33 mouse cellular contexts compared by ENCODE assay signal in the genomic region with DNA sequence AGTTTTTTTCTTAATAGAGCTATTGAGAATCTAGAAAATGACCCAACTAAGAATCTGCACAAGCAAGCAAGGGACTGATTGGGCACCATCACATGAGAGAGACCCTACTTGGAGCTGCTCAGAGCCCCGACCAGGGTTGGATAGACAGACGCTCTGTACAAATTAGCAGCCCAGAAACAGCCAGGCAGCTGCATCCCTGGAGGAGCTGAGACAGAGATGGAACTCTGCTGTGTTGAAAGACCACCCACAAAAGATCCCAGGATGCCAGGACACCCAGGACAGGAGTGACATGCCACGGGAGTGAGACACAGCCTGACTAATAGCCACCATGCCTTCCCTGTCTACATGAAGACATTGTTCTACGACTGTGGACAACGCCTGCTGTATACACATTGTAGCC.
"Had no signal": no experiment of that assay in that cellular context is flagged by ENCODE, and none has a peak within 500 bp of the region (broad histone marks: within the 10 kb centered on the region; RNA-seq: fewer than 3 reads in every experiment).

No protein-coding gene starts in this region.

- DNase-seq: heart, postnatal 10 days; heart, postnatal 14 days; heart, postnatal 4 days; kidney, adult 11 months; kidney, adult 18-20 months; kidney, adult 2 months; kidney, adult 8-10 months; kidney, adult 9 months; kidney, postnatal 10 days; kidney, postnatal 14 days; kidney, postnatal 25 days; kidney, postnatal 36 days; kidney, postnatal 4 days; layer of hippocampus, adult 9-11 months; layer of hippocampus, postnatal 36 days had no signal

- H3K4me3 ChIP-seq: heart, embryonic 13.5 days; heart, embryonic 15.5 days; hindbrain, embryonic 10.5 days; hindbrain, embryonic 12.5 days; hindbrain, embryonic 13.5 days; hindbrain, embryonic 15.5 days; intestine, embryonic 15.5 days; kidney, embryonic 15.5 days; layer of hippocampus, adult 2 months; left cerebral cortex, adult 2 months had no signal

- H3K27me3 ChIP-seq: heart, embryonic 13.5 days; heart, embryonic 15.5 days; hindbrain, embryonic 15.5 days; intestine, embryonic 15.5 days; kidney, embryonic 15.5 days had no signal

- H3K4me2 ChIP-seq: heart, embryonic 11.5 days; heart, embryonic 13.5 days; heart, embryonic 15.5 days; hindbrain, embryonic 12.5 days; hindbrain, embryonic 13.5 days; hindbrain, embryonic 14.5 days; hindbrain, embryonic 15.5 days; intestine, embryonic 15.5 days; kidney, embryonic 15.5 days had no signal

- H3K27ac ChIP-seq: heart, embryonic 13.5 days; heart, embryonic 15.5 days; hindbrain, embryonic 10.5 days; hindbrain, embryonic 12.5 days; hindbrain, embryonic 13.5 days; hindbrain, embryonic 14.5 days; hindbrain, embryonic 15.5 days; hindbrain, postnatal 0 days; intestine, embryonic 15.5 days; kidney, embryonic 15.5 days; kidney, postnatal 0 days; layer of hippocampus, adult 2 months; left cerebral cortex, adult 2 months had no signal

- ATAC-seq: hindbrain, embryonic 16.5 days; hindbrain, postnatal 0 days; inflammation-experienced regulatory T-cells, adult 6 months; intestine, embryonic 15.5 days; intestine, embryonic 16.5 days; intestine, postnatal 0 days had no signal

- H3K9me3 ChIP-seq: heart, embryonic 13.5 days; heart, embryonic 15.5 days; hindbrain, embryonic 10.5 days; hindbrain, embryonic 12.5 days; hindbrain, embryonic 13.5 days; hindbrain, embryonic 15.5 days; intestine, embryonic 15.5 days; kidney, embryonic 15.5 days had no signal

- H3K4me1 ChIP-seq: heart, embryonic 13.5 days; heart, embryonic 15.5 days; hindbrain, embryonic 10.5 days; hindbrain, embryonic 12.5 days; hindbrain, embryonic 13.5 days; hindbrain, embryonic 15.5 days; intestine, embryonic 15.5 days; kidney, embryonic 15.5 days had no signal

- H3K9ac ChIP-seq: heart, embryonic 13.5 days; heart, embryonic 15.5 days; hindbrain, embryonic 12.5 days; hindbrain, embryonic 13.5 days; hindbrain, embryonic 14.5 days; hindbrain, embryonic 15.5 days; intestine, embryonic 15.5 days; kidney, embryonic 15.5 days had no signal

- H3K36me3 ChIP-seq: heart, embryonic 13.5 days; heart, embryonic 15.5 days; hindbrain, embryonic 10.5 days; hindbrain, embryonic 12.5 days; hindbrain, embryonic 13.5 days; hindbrain, embryonic 15.5 days; intestine, embryonic 15.5 days; kidney, embryonic 15.5 days had no signal
